Mouse (Mus musculus) midbrain, postnatal 0 days (tissue): ENCODE data around the gene Zfp952. TPM values are rescaled to one million over a fixed set of nuclear protein-coding genes. Genes with fewer than 3 reads are reported as not detected.

Source experiments
- ATAC-seq: fragments of 200-750 bp; cut with Nextera tagmentation; 2 replicates; pipeline ENCODE4 v1.8.0; 2017; ENCODE audit warnings: moderate number of reproducible peaks, mild to moderate bottlenecking, moderate TSS enrichment, moderate library complexity; ENCODE audit not compliant: low FRiP score
- DNase-seq: peaks from one replicate; pipeline ENCODE4 v3.0.0-alpha.2; 2015; ENCODE audit warnings: low spot score
- H3K27ac ChIP-seq: fragments of 300-500 bp; sonication (generic); 2 replicates; pipeline ENCODE4 v1.5.1; 2014; ENCODE audit warnings: low read depth, mild to moderate bottlenecking, low read length, mixed read lengths
- H3K27me3 ChIP-seq: fragments of 300-500 bp; sonication (generic); 2 replicates; pipeline ENCODE4 v1.6.1; 2014; ENCODE audit warnings: low read length, control low read depth, mixed read lengths; ENCODE audit not compliant: insufficient read depth
- H3K36me3 ChIP-seq: fragments of 300-500 bp; sonication (generic); 2 replicates; pipeline ENCODE4 v1.6.1; 2014; ENCODE audit warnings: low read length, control low read depth, mixed read lengths; ENCODE audit not compliant: insufficient read depth
- H3K4me1 ChIP-seq: fragments of 300-500 bp; sonication (generic); 2 replicates; pipeline ENCODE4 v1.6.1; 2014; ENCODE audit warnings: mild to moderate bottlenecking, control low read depth, antibody characterized with exemption, low read length, mixed read lengths; ENCODE audit not compliant: insufficient read depth
- H3K4me2 ChIP-seq: fragments of 300-500 bp; sonication (generic); 2 replicates; pipeline ENCODE4 v1.6.1; 2014; ENCODE audit warnings: low read depth, mild to moderate bottlenecking, low read length, mixed read lengths; ENCODE audit not compliant: poor library complexity, severe bottlenecking
- H3K4me3 ChIP-seq: fragments of 300-500 bp; sonication (generic); 2 replicates; pipeline ENCODE4 v1.5.1; 2014; ENCODE audit warnings: low read depth, mild to moderate bottlenecking, low read length, moderate library complexity
- H3K9ac ChIP-seq: fragments of 300-500 bp; sonication (generic); replicated peaks from 2 replicates; pipeline ENCODE4 v1.6.1; 2014; ENCODE audit warnings: mild to moderate bottlenecking, low read length, moderate library complexity, mixed read lengths; ENCODE audit not compliant: poor library complexity, severe bottlenecking
- H3K9me3 ChIP-seq: fragments of 300-500 bp; sonication (generic); 2 replicates; pipeline ENCODE4 v1.6.1; 2016; ENCODE audit warnings: low read length, control low read depth
- CTCF ChIP-seq: IDR thresholded peaks from 2 replicates; pipeline ENCODE4 v1.5.1; 2016; ENCODE audit warnings: antibody characterized with exemption, mild to moderate bottlenecking
- WGBS: fragments of 180-500 bp; shearing (Covaris S2); extraction: QIAGEN DNeasy Blood & Tissue Kit; methylation state at CpG from one replicate; pipeline ENCODE4 v1.1.7; 2014; 5-methylcytosine and 5-hydroxymethylcytosine counted together
- polyA plus RNA-seq: library from polyadenylated mRNA; unstranded; fragments of >200 nt; fragmentation: Nextera tagmentation; extraction: Ambion mirVana; gene quantifications from 2 replicates; pipeline ENCODE4 v1.2.1, GENCODE M21; 2015
- total RNA-seq: library from RNA; depleted of rRNA; stranded (reverse); fragments of >200 nt; gene quantifications from 2 replicates; pipeline ENCODE4 v1.2.3, GENCODE M21; 2014; rRNA removed

The Zfp952 gene
- total and polyA plus RNA-seq, 2 experiments from 2014 or later: 9.9 to 12.1 TPM

GRCm38 (mm10) chr17:33032900-33033891 lies 40.3 kb downstream of the Zfp952 start, which contains the start of gene Zfp763:
Zfp763 (minus strand) TSS chr17:33033402.
- no peaks in the 10 kb centered on the region for H3K9me3 ChIP-seq
- 2% methylated on average over 27 of the region's 27 CpGs for WGBS
- H3K27me3 ChIP-seq: no peaks in the 10 kb centered on the region
- H3K9ac ChIP-seq: peak within 1 kb of the TSS; percentile 89
- H3K4me3 ChIP-seq: peak within 1 kb of the TSS; percentile 96
- ATAC-seq (peak; percentile 100), DNase-seq (peak; percentile 93)
- peak; percentile 39 for TF ChIP-seq CTCF
- peaks cover 3% of the 10 kb centered on the region; the same call in 1 of the 2 replicates for H3K4me1 ChIP-seq
- peak within 1 kb of the TSS; percentile 55 for H3K4me2 ChIP-seq
- peak within 1 kb of the TSS; percentile 88 for H3K27ac ChIP-seq
- H3K36me3 ChIP-seq: no peaks in the 10 kb centered on the region

Other genes with a start within 250 kb of the Zfp952 start
- 34.5 and 41.4 TPM in 2 replicates for gene Zfp871, start 204.8 kb upstream of the Zfp952 start, total RNA-seq
- 41.8 and 46.7 TPM in 2 replicates for gene Zfp871, start 204.8 kb upstream of the Zfp952 start, polyA plus RNA-seq
- gene Zfp811, start 183.2 kb upstream of the Zfp952 start, total RNA-seq: 17.9 and 20.9 TPM in 2 replicates
- gene Zfp811, start 183.2 kb upstream of the Zfp952 start, polyA plus RNA-seq: 22.9 and 26.0 TPM in 2 replicates
- 16.3 and 38.0 TPM in 2 replicates for gene Zfp799, start 162.9 kb upstream of the Zfp952 start, total RNA-seq
- 9.0 and 12.6 TPM in 2 replicates for gene Zfp799, start 162.9 kb upstream of the Zfp952 start, polyA plus RNA-seq
- 6.7 and 8.1 TPM in 2 replicates for gene Zfp870, start 101.5 kb upstream of the Zfp952 start, total RNA-seq
- 4.9 and 5.8 TPM in 2 replicates for gene Zfp870, start 101.5 kb upstream of the Zfp952 start, polyA plus RNA-seq
- gene Cyp4f14, start 75.8 kb upstream of the Zfp952 start, total RNA-seq: 1.2 TPM in 2 replicates
- 0.56 and 0.77 TPM in 2 replicates for gene Cyp4f14, start 75.8 kb upstream of the Zfp952 start, polyA plus RNA-seq
- 8.9 and 15.1 TPM in 2 replicates for gene Cyp4f13, start 45.7 kb upstream of the Zfp952 start, total RNA-seq
- 8.0 and 8.7 TPM in 2 replicates for gene Cyp4f13, start 45.7 kb upstream of the Zfp952 start, polyA plus RNA-seq
- 4.2 and 5.7 TPM in 2 replicates for gene Zfp472, start 27.3 kb upstream of the Zfp952 start, total RNA-seq
- gene Zfp472, start 27.3 kb upstream of the Zfp952 start, polyA plus RNA-seq: 6.1 TPM in 2 replicates
- gene Zfp763, start 40.3 kb downstream of the Zfp952 start, total RNA-seq: 10.8 and 20.8 TPM in 2 replicates
- gene Zfp763, start 40.3 kb downstream of the Zfp952 start, polyA plus RNA-seq: 18.2 and 19.7 TPM in 2 replicates
- not detected in 2 replicates for gene 4921501E09Rik, start 74.9 kb downstream of the Zfp952 start, total RNA-seq
- not detected in 2 replicates for gene 4921501E09Rik, start 74.9 kb downstream of the Zfp952 start, polyA plus RNA-seq
- 21.9 and 26.0 TPM in 2 replicates for gene Zfp563, start 96.2 kb downstream of the Zfp952 start, total RNA-seq
- 11.7 and 13.1 TPM in 2 replicates for gene Zfp563, start 96.2 kb downstream of the Zfp952 start, polyA plus RNA-seq
- gene Morc2b, start 146.6 kb downstream of the Zfp952 start, total RNA-seq: 0.09 and 0.11 TPM in 2 replicates
- gene Morc2b, start 146.6 kb downstream of the Zfp952 start, polyA plus RNA-seq: 0.15 and 0.27 TPM in 2 replicates
- gene Olfr55, start 175.3 kb downstream of the Zfp952 start, total RNA-seq: not detected in 2 replicates
- gene Olfr55, start 175.3 kb downstream of the Zfp952 start, polyA plus RNA-seq: not detected in 2 replicates
- not detected in 2 replicates for gene Olfr239, start 198.2 kb downstream of the Zfp952 start, total RNA-seq
- gene Olfr239, start 198.2 kb downstream of the Zfp952 start, polyA plus RNA-seq: not detected in 2 replicates
- gene Olfr1564, start 228.6 kb downstream of the Zfp952 start, total RNA-seq: 0.22 TPM in 1 of 2 replicates, not detected in the other
- gene Olfr1564, start 228.6 kb downstream of the Zfp952 start, polyA plus RNA-seq: not detected in 2 replicates